Mouse (Mus musculus) C3H10T1/2 (cell line): ENCODE data around the gene Nxpe2. TPM values are rescaled to one million over a fixed set of nuclear protein-coding genes. Genes with fewer than 3 reads are reported as not detected.

Experiments used
- polyA plus RNA-seq, 2 experiments: library from polyadenylated mRNA; unstranded; fragments of >200 nt; fragmentation: generic; extraction: Trizol; gene quantifications; one replicate each; pipeline ENCODE4 v1.2.1; 2012; ENCODE audit warnings: missing spikeins in 2 of 2

The Nxpe2 gene
- polyA plus RNA-seq: not detected

GRCm38 (mm10) chr9:48353148-48353698, at the start of gene Nxpe2:
Nxpe2 (minus strand) TSS chr9:48353454.

Other genes starting within 250 kb of the Nxpe2 start
- gene Nxpe4, start 191.4 kb downstream of the Nxpe2 start, polyA plus RNA-seq: under 1 TPM; 0.07 to 0.41 TPM
- 10 to 100 TPM; 84.3 to 98.0 TPM for gene Rexo2, start 127.2 kb upstream of the Nxpe2 start, polyA plus RNA-seq
- 10 to 100 TPM in 1 of 2 experiments, 1 to 10 TPM in 1; 1.5 to 13.0 TPM for gene Rbm7, start 141.8 kb upstream of the Nxpe2 start, polyA plus RNA-seq
- 10 to 100 TPM in 1 of 2 experiments, 1 to 10 TPM in 1; 8.7 to 30.5 TPM for gene Gm5617, start 142.0 kb upstream of the Nxpe2 start, polyA plus RNA-seq